Mouse (Mus musculus): Measurements from ENCODE around the gene Tktl2. TPM values are rescaled to one million over a fixed set of nuclear protein-coding genes. Genes with fewer than 3 reads are reported as not detected.

Tktl2 gene
- polyA plus RNA-seq (2016; fragmentation: Nextera tagmentation; extraction: Ambion mirVana), result not detected in 2 replicates

- Histone ChIP-seq H3K9me3 (no peaks in the 10 kb centered on the region), H3K27ac (no peak within 1 kb of the TSS), H3K27me3 (ENCODE audit: insufficient read depth, poor library complexity, severe bottlenecking) (no peaks in the 10 kb centered on the region), H3K4me3 (no peak within 1 kb of the TSS), H3K36me3 (no peaks in the 10 kb centered on the region), H3K4me1 (no peaks in the 10 kb centered on the region)
- DNase-seq (ENCODE audit: low spot score), result no peak
- 93% methylated on average over 22 of the region's 22 CpGs for WGBS
These were observed at the start of gene Tktl2 for GRCm38 (mm10) chr8:66511537-66511936. Gene Tktl2, plus strand, starts transcription at chr8:66511756.

- DNase-seq (ENCODE audit: low spot score), result no peak
- no peaks in the 10 kb centered on the region for H3K36me3 ChIP-seq
- H3K27ac ChIP-seq, result no peak overlapping the region
- no peaks in the 10 kb centered on the region for H3K9me3 ChIP-seq
- H3K4me3 ChIP-seq, result no peak overlapping the region
- WGBS, result 53% methylated on average over 3 of the region's 3 CpGs
- no peaks in the 10 kb centered on the region for H3K4me1 ChIP-seq
- no peaks in the 10 kb centered on the region for H3K27me3 ChIP-seq (ENCODE audit: insufficient read depth, poor library complexity, severe bottlenecking)
These were observed 41.7 kb upstream of the Tktl2 start for GRCm38 (mm10) chr8:66469821-66470220.

GRCm38 (mm10) chr8:66476880-66477279 lies 34.7 kb upstream of the Tktl2 start:
- Histone ChIP-seq H3K36me3 (peaks cover 61% of the 10 kb centered on the region), H3K27ac (no peak overlapping the region), H3K4me3 (no peak overlapping the region), H3K27me3 (ENCODE audit: insufficient read depth, poor library complexity, severe bottlenecking) (no peaks in the 10 kb centered on the region), H3K9me3 (no peaks in the 10 kb centered on the region), H3K4me1 (no peaks in the 10 kb centered on the region)
- DNase-seq (ENCODE audit: low spot score), result no peak
- 95% methylated on average over 3 of the region's 3 CpGs for WGBS

- peak within 1 kb of the TSS; percentile 89 for H3K27ac ChIP-seq
These were observed 25.3 kb upstream of the Tktl2 start, which contains the start of gene Tma16 for GRCm38 (mm10) chr8:66486084-66486763. Gene Tma16, minus strand, starts transcription at chr8:66486530.

GRCm38 (mm10) chr8:66488556-66488955 lies 23.0 kb upstream of the Tktl2 start:
- Histone ChIP-seq H3K4me3 (no peak overlapping the region), H3K36me3 (peaks cover 4% of the 10 kb centered on the region; the same call in 1 of the 2 replicates), H3K9me3 (no peaks in the 10 kb centered on the region), H3K27me3 (ENCODE audit: insufficient read depth, poor library complexity, severe bottlenecking) (no peaks in the 10 kb centered on the region), H3K4me1 (no peaks in the 10 kb centered on the region), H3K27ac (no peak overlapping the region)
- WGBS, result 59% methylated on average over 3 of the region's 3 CpGs
- DNase-seq (ENCODE audit: low spot score), result no peak

More at GRCm38 (mm10) chr8:66486084-66486763, 25.3 kb upstream of the Tktl2 start, which contains the start of gene Tma16:
- under 1% methylated on average over 45 of the region's 45 CpGs for WGBS
- no peaks in the 10 kb centered on the region for H3K27me3 ChIP-seq (ENCODE audit: insufficient read depth, poor library complexity, severe bottlenecking)
- H3K36me3 ChIP-seq, result peaks cover 24% of the 10 kb centered on the region
- H3K4me1 ChIP-seq, result no peaks in the 10 kb centered on the region
- H3K9me3 ChIP-seq, result no peaks in the 10 kb centered on the region
- peak; percentile 93 for DNase-seq (ENCODE audit: low spot score)
- peak within 1 kb of the TSS; percentile 96 for H3K4me3 ChIP-seq

GRCm38 (mm10) chr8:66490624-66491023 lies 20.9 kb upstream of the Tktl2 start:
- WGBS, result 79% methylated on average over 4 of the region's 4 CpGs
- no peaks in the 10 kb centered on the region for H3K9me3 ChIP-seq
- H3K36me3 ChIP-seq, result no peaks in the 10 kb centered on the region
- H3K27me3 ChIP-seq (ENCODE audit: insufficient read depth, poor library complexity, severe bottlenecking), result no peaks in the 10 kb centered on the region
- no peaks in the 10 kb centered on the region for H3K4me1 ChIP-seq
- H3K27ac ChIP-seq, result no peak overlapping the region
- H3K4me3 ChIP-seq, result no peak overlapping the region
- no peak for DNase-seq (ENCODE audit: low spot score)

GRCm38 (mm10) chr8:66494496-66494895 lies 17.1 kb upstream of the Tktl2 start:
- H3K9me3 ChIP-seq, result no peaks in the 10 kb centered on the region
- WGBS, result 68% methylated on average over 2 of the region's 2 CpGs
- no peaks in the 10 kb centered on the region for H3K36me3 ChIP-seq
- no peak overlapping the region for H3K27ac ChIP-seq
- DNase-seq (ENCODE audit: low spot score), result no peak
- H3K27me3 ChIP-seq (ENCODE audit: insufficient read depth, poor library complexity, severe bottlenecking), result no peaks in the 10 kb centered on the region
- no peak overlapping the region for H3K4me3 ChIP-seq
- H3K4me1 ChIP-seq, result no peaks in the 10 kb centered on the region

- peak; percentile 81 for DNase-seq (ENCODE audit: low spot score)
- Histone ChIP-seq H3K4me1 (no peaks in the 10 kb centered on the region), H3K9me3 (no peaks in the 10 kb centered on the region), H3K27ac (no peak overlapping the region), H3K4me3 (no peak overlapping the region), H3K27me3 (ENCODE audit: insufficient read depth, poor library complexity, severe bottlenecking) (no peaks in the 10 kb centered on the region), H3K36me3 (no peaks in the 10 kb centered on the region)
- WGBS, result 7% methylated on average over 8 of the region's 8 CpGs
These were observed 15.8 kb upstream of the Tktl2 start for GRCm38 (mm10) chr8:66495726-66496125.

GRCm38 (mm10) chr8:66496998-66497577 lies 14.5 kb upstream of the Tktl2 start:
- no peaks in the 10 kb centered on the region for H3K27me3 ChIP-seq (ENCODE audit: insufficient read depth, poor library complexity, severe bottlenecking)
- no peak overlapping the region for H3K27ac ChIP-seq
- no peaks in the 10 kb centered on the region for H3K36me3 ChIP-seq
- no peak overlapping the region for H3K4me3 ChIP-seq
- H3K4me1 ChIP-seq, result no peaks in the 10 kb centered on the region
- 31% methylated on average over 4 of the region's 4 CpGs for WGBS
- no peaks in the 10 kb centered on the region for H3K9me3 ChIP-seq
- DNase-seq (ENCODE audit: low spot score), result no peak

- no peaks in the 10 kb centered on the region for H3K9me3 ChIP-seq
- H3K36me3 ChIP-seq, result no peaks in the 10 kb centered on the region
- no peak overlapping the region for H3K4me3 ChIP-seq
- H3K4me1 ChIP-seq, result no peaks in the 10 kb centered on the region
- H3K27ac ChIP-seq, result no peak overlapping the region
- no peak for DNase-seq (ENCODE audit: low spot score)
- H3K27me3 ChIP-seq (ENCODE audit: insufficient read depth, poor library complexity, severe bottlenecking), result no peaks in the 10 kb centered on the region
- WGBS, result 72% methylated on average over 2 of the region's 2 CpGs
These were observed 8.2 kb upstream of the Tktl2 start for GRCm38 (mm10) chr8:66503381-66503780.

- no peak for DNase-seq (ENCODE audit: low spot score)
- no peaks in the 10 kb centered on the region for H3K9me3 ChIP-seq
- no peak overlapping the region for H3K4me3 ChIP-seq
- H3K27me3 ChIP-seq (ENCODE audit: insufficient read depth, poor library complexity, severe bottlenecking), result no peaks in the 10 kb centered on the region
- WGBS, result 72% methylated on average over 2 of the region's 2 CpGs
- H3K4me1 ChIP-seq, result no peaks in the 10 kb centered on the region
- no peaks in the 10 kb centered on the region for H3K36me3 ChIP-seq
- no peak overlapping the region for H3K27ac ChIP-seq
These were observed 7.6 kb downstream of the Tktl2 start for GRCm38 (mm10) chr8:66519149-66519548.

- Histone ChIP-seq H3K36me3 (no peaks in the 10 kb centered on the region), H3K27ac (no peak overlapping the region), H3K4me1 (no peaks in the 10 kb centered on the region), H3K27me3 (ENCODE audit: insufficient read depth, poor library complexity, severe bottlenecking) (no peaks in the 10 kb centered on the region), H3K9me3 (no peaks in the 10 kb centered on the region), H3K4me3 (no peak overlapping the region)
- no peak for DNase-seq (ENCODE audit: low spot score)
These were observed 9.0 kb downstream of the Tktl2 start for GRCm38 (mm10) chr8:66520576-66520975.

GRCm38 (mm10) chr8:66550092-66550491 lies 38.5 kb downstream of the Tktl2 start:
- no peak for DNase-seq (ENCODE audit: low spot score)
- Histone ChIP-seq H3K27ac (no peak overlapping the region), H3K4me1 (no peaks in the 10 kb centered on the region), H3K27me3 (ENCODE audit: insufficient read depth, poor library complexity, severe bottlenecking) (no peaks in the 10 kb centered on the region), H3K4me3 (no peak overlapping the region), H3K9me3 (no peaks in the 10 kb centered on the region), H3K36me3 (no peaks in the 10 kb centered on the region)
- WGBS, result 9% methylated on average over 7 of the region's 7 CpGs

Data from heart, embryonic 10.5 days (tissue).